Mouse (Mus musculus) heart, adult 2 months (tissue): ENCODE measurements around the gene Snd1. TPM values are rescaled to one million over a fixed set of nuclear protein-coding genes. Genes with fewer than 3 reads are reported as not detected.

ENCODE experiments used
- DNase-seq, 2 experiments: peaks; one replicate each; pipeline ENCODE4 v3.0.0; 2021
- H3K27ac ChIP-seq: fragments of 200-600 bp; 2 replicates; pipeline ENCODE4 v1.8.1; 2022
- H3K27me3 ChIP-seq: fragments of 200-500 bp; 2 replicates; pipeline ENCODE4 v1.6.1; 2012; ENCODE audit warnings: mild to moderate bottlenecking, low read length, inconsistent platforms, mixed read lengths; ENCODE audit not compliant: control insufficient read depth, insufficient read depth
- H3K36me3 ChIP-seq: fragments of 200-500 bp; 2 replicates; pipeline ENCODE4 v1.6.1; 2012; ENCODE audit warnings: low read length, inconsistent platforms; ENCODE audit not compliant: control insufficient read depth, insufficient read depth
- H3K4me1 ChIP-seq: fragments of 200-500 bp; 2 replicates; pipeline ENCODE4 v1.6.1; 2011; ENCODE audit warnings: low read length; ENCODE audit not compliant: control insufficient read depth, insufficient read depth
- H3K4me3 ChIP-seq: fragments of 200-600 bp; 2 replicates; pipeline ENCODE4 v1.8.1; 2022
- H3K79me2 ChIP-seq: fragments of 200-500 bp; replicated peaks from 2 replicates; pipeline ENCODE4 v1.6.1; 2012; ENCODE audit warnings: mild to moderate bottlenecking, inconsistent platforms, low read length, moderate library complexity, mixed read lengths; ENCODE audit not compliant: control insufficient read depth, insufficient read depth
- H3K9ac ChIP-seq: fragments of 200-500 bp; 2 replicates; pipeline ENCODE4 v1.6.1; 2012; ENCODE audit warnings: low read depth, mild to moderate bottlenecking, control low read depth, inconsistent platforms, low read length, mixed read lengths
- CTCF ChIP-seq: fragments of 200-600 bp; IDR thresholded peaks from 2 replicates; pipeline ENCODE4 v1.8.1; 2022; ENCODE audit warnings: antibody characterized with exemption, mild to moderate bottlenecking, moderate library complexity
- EP300 ChIP-seq: fragments of 200-500 bp; IDR thresholded peaks from 2 replicates; pipeline ENCODE4 v1.6.1; 2011; ENCODE audit warnings: low read depth, low read length, control low read depth; ENCODE audit not compliant: insufficient read depth
- POLR2A ChIP-seq: fragments of 200-500 bp; IDR thresholded peaks from 2 replicates; pipeline ENCODE4 v1.6.1; 2011; ENCODE audit warnings: mild to moderate bottlenecking, low read depth, low read length, control low read depth; ENCODE audit not compliant: insufficient read depth
- WGBS: fragments of 180-500 bp; shearing (Covaris S2); methylation state at CpG from one replicate; pipeline ENCODE4 v1.1.7; 2018; 5-methylcytosine and 5-hydroxymethylcytosine counted together
- intact Hi-C: fragments of 180-260 bp; cut with DNase I; formaldehyde crosslinking; loops from one replicate; pipeline ENCODE4 v1.15.1; 2025
- polyA plus RNA-seq: library from polyadenylated mRNA; depleted of rRNA; stranded (reverse); fragments of >200 nt; gene quantifications from 2 replicates; pipeline ENCODE4 v1.2.3, GENCODE M21; 2012
- total RNA-seq, 2 experiments: library from RNA; stranded (reverse); gene quantifications; 2 replicates each; pipeline ENCODE4 v1.2.3; 2021

The Snd1 gene
- total and polyA plus RNA-seq, 3 experiments, result 39.9 to 74.1 (median 62.4) TPM

- H3K27me3 ChIP-seq, result no peaks in the 10 kb centered on the region
- H3K79me2 ChIP-seq, result no peaks in the 10 kb centered on the region
- intact Hi-C loops, result no loop called here
- no peak overlapping the region for H3K27ac ChIP-seq
- H3K4me3 ChIP-seq, result no peak overlapping the region
- no peaks in the 10 kb centered on the region for H3K36me3 ChIP-seq
- TF ChIP-seq POLR2A (no peak), CTCF (no peak), EP300 (no peak)
- H3K4me1 ChIP-seq, result peaks cover 2% of the 10 kb centered on the region
- DNase-seq, result no peak
- H3K9ac ChIP-seq, result no peak overlapping the region
- WGBS, result 47% methylated on average over 3 of the region's 3 CpGs
These were observed 380.5 kb downstream of the Snd1 start for GRCm38 (mm10) chr6:28855442-28855841.

GRCm38 (mm10) chr6:28856789-28857188 lies 381.9 kb downstream of the Snd1 start:
- H3K79me2 ChIP-seq, result no peaks in the 10 kb centered on the region
- intact Hi-C loops, result no loop called here
- no peak for DNase-seq
- H3K27ac ChIP-seq, result no peak overlapping the region
- no peaks in the 10 kb centered on the region for H3K36me3 ChIP-seq
- H3K27me3 ChIP-seq, result no peaks in the 10 kb centered on the region
- H3K4me1 ChIP-seq, result peaks cover 2% of the 10 kb centered on the region
- no peak for TF ChIP-seq EP300
- TF ChIP-seq CTCF, result no peak
- no peak for TF ChIP-seq POLR2A
- H3K4me3 ChIP-seq, result no peak overlapping the region
- H3K9ac ChIP-seq, result no peak overlapping the region
- WGBS, result 76% methylated on average over 4 of the region's 4 CpGs

GRCm38 (mm10) chr6:28857198-28858180 lies 382.6 kb downstream of the Snd1 start:
- DNase-seq, result no peak
- Histone ChIP-seq H3K4me3 (no peak overlapping the region), H3K4me1 (peaks cover 2% of the 10 kb centered on the region), H3K27me3 (no peaks in the 10 kb centered on the region), H3K36me3 (no peaks in the 10 kb centered on the region), H3K9ac (no peak overlapping the region), H3K79me2 (no peaks in the 10 kb centered on the region), H3K27ac (no peak overlapping the region)
- WGBS, result 51% methylated on average over 2 of the region's 2 CpGs
- TF ChIP-seq CTCF (no peak), POLR2A (no peak), EP300 (no peak)
- intact Hi-C loops, result no loop called here

- Histone ChIP-seq H3K4me3 (no peak overlapping the region), H3K27me3 (no peaks in the 10 kb centered on the region), H3K9ac (no peak overlapping the region), H3K36me3 (no peaks in the 10 kb centered on the region), H3K79me2 (no peaks in the 10 kb centered on the region), H3K27ac (no peak overlapping the region), H3K4me1 (peaks cover 2% of the 10 kb centered on the region)
- no peak for TF ChIP-seq CTCF
- TF ChIP-seq EP300, result no peak
- TF ChIP-seq POLR2A, result no peak
- no peak for DNase-seq
- intact Hi-C loops, result no loop called here
- WGBS, result 81% methylated on average over 2 of the region's 2 CpGs
These were observed 384.2 kb downstream of the Snd1 start for GRCm38 (mm10) chr6:28859094-28859493.

GRCm38 (mm10) chr6:28860450-28860849 lies 385.5 kb downstream of the Snd1 start:
- TF ChIP-seq EP300, result no peak
- TF ChIP-seq POLR2A, result no peak
- TF ChIP-seq CTCF, result no peak
- no peak overlapping the region for H3K27ac ChIP-seq
- intact Hi-C loops, result no loop called here
- no peak overlapping the region for H3K9ac ChIP-seq
- H3K36me3 ChIP-seq, result no peaks in the 10 kb centered on the region
- H3K27me3 ChIP-seq, result no peaks in the 10 kb centered on the region
- peaks cover 6% of the 10 kb centered on the region for H3K4me1 ChIP-seq
- whole genome bisulfite sequencing, result 83% methylated on average over 2 of the region's 2 CpGs
- H3K4me3 ChIP-seq, result no peak overlapping the region
- DNase-seq, result no peak
- no peaks in the 10 kb centered on the region for H3K79me2 ChIP-seq

GRCm38 (mm10) chr6:28860922-28861321 lies 386.0 kb downstream of the Snd1 start:
- Histone ChIP-seq H3K27ac (no peak overlapping the region), H3K36me3 (no peaks in the 10 kb centered on the region), H3K9ac (no peak overlapping the region), H3K4me1 (peaks cover 4% of the 10 kb centered on the region), H3K27me3 (no peaks in the 10 kb centered on the region), H3K4me3 (no peak overlapping the region), H3K79me2 (no peaks in the 10 kb centered on the region)
- WGBS, result 57% methylated on average over 2 of the region's 2 CpGs
- no peak for DNase-seq
- intact Hi-C loops, result no loop called here
- TF ChIP-seq EP300, result no peak
- no peak for TF ChIP-seq POLR2A
- TF ChIP-seq CTCF, result no peak
